Mouse (Mus musculus) c-Kit-positive CD71-negative TER-119-negative erythroid progenitor cells, embryonic 14.5 days (primary cell): ENCODE measurements around the gene Tpd52l2.

ENCODE experiments used
- DNase-seq: peaks from one replicate; pipeline ENCODE4 v3.0.0-alpha.2; 2013; ENCODE audit warnings: low read depth

Tpd52l2 gene

GRCm38 (mm10) chr2:181541761-181542380 is 44.9 kb downstream of the Tpd52l2 start:
- DNase-seq = no peak

- DNase-seq = no peak
Observed at GRCm38 (mm10) chr2:181546142-181546541, 49.2 kb downstream of the Tpd52l2 start.

GRCm38 (mm10) chr2:181548227-181548626 is 51.3 kb downstream of the Tpd52l2 start:
- no peak for DNase-seq

GRCm38 (mm10) chr2:181548682-181549081 is 51.7 kb downstream of the Tpd52l2 start:
- DNase-seq = no peak

GRCm38 (mm10) chr2:181550233-181550632 is 53.3 kb downstream of the Tpd52l2 start:
- DNase-seq = no peak

GRCm38 (mm10) chr2:181553772-181554171 is 56.8 kb downstream of the Tpd52l2 start:
- DNase-seq = no peak

- DNase-seq = no peak
Observed at GRCm38 (mm10) chr2:181567338-181567737, 70.4 kb downstream of the Tpd52l2 start.
